Mouse (Mus musculus) B cell, adult 62 days (primary cell): ENCODE measurements around the gene Olfr1062. TPM values are rescaled to one million over a fixed set of nuclear protein-coding genes. Genes with fewer than 3 reads are reported as not detected.

ENCODE experiments used
- total RNA-seq: library from RNA; stranded (reverse); gene quantifications from 4 replicates; pipeline ENCODE4 v1.2.4, GENCODE M21; 2023

The Olfr1062 gene
- not detected in 4 replicates for total RNA-seq

DNA sequence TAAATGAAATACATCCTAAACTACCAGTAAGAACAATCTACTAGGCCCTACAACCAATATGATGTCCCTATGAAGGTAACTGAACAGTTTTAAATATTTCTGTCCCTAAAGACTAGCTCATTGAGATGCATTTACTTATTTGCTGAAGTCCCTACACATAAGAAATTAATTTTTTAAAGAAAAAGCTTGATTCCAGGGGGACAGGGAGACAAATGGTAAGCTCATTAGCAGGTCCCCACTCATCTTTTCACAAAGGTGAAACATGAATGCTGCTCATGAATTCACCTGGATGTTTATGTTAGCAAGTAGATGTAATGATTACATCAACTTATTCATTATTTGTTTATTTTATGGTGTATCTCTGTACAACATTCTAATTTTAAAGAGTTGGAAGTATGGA lies at the start of gene Olfr1062:
Gene Olfr1062 (minus strand): TSS at position 101 of the 400 bp plus-strand sequence.

DNA sequence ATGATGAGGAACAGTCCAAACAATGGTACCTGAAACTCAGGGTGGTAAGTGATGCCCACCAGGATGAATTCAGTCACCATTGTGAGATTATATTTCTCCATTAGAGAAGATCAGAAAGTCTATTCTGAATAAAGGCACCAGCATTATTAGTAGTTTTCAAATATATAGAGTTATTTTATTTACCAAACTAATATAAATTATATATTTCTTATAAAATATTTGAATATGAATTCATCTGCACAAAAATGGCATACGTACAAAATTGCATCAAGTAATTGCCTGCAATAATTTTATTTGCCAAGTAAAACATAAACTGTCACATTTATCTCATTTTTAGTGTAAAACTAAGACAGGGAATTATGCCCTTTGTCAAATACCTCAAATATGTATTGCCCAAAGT lies 29.6 kb upstream of the Olfr1062 start, which contains the start of gene Olfr1066:
Gene Olfr1066 (minus strand): TSS at position 101 of the 400 bp plus-strand sequence.

DNA sequence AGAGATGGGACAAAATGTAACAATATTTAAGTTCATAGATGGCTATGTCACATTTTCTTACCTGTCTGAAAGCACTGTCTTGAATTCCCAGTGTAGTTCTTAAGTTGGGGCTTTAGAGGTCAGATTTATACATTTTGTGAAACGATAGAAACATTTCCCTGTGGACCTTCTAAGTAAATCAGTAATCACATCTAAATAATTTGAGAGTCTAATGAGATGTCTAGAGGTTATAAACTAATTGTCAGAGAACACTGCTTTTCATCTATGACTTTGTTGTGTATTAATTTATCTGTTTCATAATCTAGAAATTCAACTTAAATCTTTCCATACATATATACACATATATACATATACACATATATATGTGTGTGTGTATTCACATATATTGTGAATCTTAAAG lies 23.9 kb upstream of the Olfr1062 start, which contains the start of gene Olfr1065:
Gene Olfr1065 (minus strand): TSS at position 101 of the 400 bp plus-strand sequence.

DNA sequence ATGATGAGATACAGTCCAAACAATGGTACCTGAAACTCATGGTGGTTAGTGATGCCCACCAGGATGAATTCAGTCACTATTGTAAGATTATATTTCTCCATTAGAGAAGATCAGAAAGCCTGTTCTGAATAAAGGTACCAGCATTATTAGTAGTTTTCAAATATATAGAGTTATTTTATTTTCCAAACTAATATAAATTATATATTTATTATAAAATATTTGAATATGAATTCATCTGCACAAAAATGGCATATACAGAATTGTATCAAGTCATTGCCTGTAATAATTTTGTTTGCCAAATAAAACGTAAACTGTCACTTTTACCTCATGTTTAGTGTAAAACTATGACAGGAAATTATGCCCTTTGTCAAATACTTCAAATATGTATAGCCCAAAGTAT lies 12.6 kb downstream of the Olfr1062 start, which contains the start of gene Olfr1061:
Gene Olfr1061 (minus strand): TSS at position 101 of the 400 bp plus-strand sequence.

DNA sequence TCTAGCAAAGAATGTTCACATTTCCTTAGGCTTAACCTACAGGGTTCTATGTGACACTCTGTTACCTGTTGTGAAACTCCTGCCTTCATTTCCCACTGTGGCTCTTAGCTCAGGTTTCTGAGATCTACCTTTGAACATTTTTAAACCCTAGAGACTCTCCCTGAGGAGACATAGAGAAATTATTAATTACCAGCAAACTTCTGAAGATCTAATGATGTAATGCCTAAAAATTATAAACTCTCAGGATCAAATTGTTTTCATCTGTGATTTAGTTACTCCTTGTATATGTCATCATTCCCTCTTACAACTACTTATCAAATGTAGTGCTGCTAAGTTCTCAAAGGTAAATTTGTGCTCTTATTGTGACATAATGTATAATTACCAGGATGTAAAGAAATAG lies 38.1 kb downstream of the Olfr1062 start, which contains the start of gene Olfr1058:
Gene Olfr1058 (minus strand): TSS at position 101 of the 400 bp plus-strand sequence.

DNA sequence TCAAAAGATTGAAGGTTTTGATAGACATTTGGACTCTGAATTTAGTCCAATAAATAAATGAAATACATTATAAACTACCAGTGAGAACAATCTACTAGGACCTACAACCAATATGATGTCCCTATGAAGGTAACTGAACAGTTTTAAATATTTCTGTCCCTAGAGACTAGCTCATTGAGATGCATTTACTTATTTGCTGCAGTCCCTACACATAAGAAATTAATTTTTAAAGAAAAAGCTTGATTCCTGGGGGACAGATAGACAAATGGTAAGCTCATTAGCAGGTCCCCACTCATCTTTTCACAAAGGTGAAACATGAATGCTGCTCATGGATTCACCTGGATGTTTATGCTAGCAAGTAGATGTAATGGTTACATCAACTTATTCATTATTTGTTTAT lies 48.3 kb downstream of the Olfr1062 start, which contains the start of gene Olfr1057:
Gene Olfr1057 (minus strand): TSS at position 101 of the 400 bp plus-strand sequence.

Other genes with a start within 250 kb of the Olfr1062 start
- gene Olfr1044, start 248.9 kb downstream of the Olfr1062 start, total RNA-seq = not detected in 4 replicates
- gene Olfr52, start 241.1 kb downstream of the Olfr1062 start, total RNA-seq = not detected in 4 replicates
- gene Olfr1045, start 223.7 kb downstream of the Olfr1062 start, total RNA-seq = not detected in 4 replicates
- gene Olfr1046, start 207.4 kb downstream of the Olfr1062 start, total RNA-seq = not detected in 4 replicates
- not detected in 4 replicates for gene Olfr1047, start 195.3 kb downstream of the Olfr1062 start, total RNA-seq
- gene Olfr1048, start 186.5 kb downstream of the Olfr1062 start, total RNA-seq = not detected in 4 replicates
- not detected in 4 replicates for gene Olfr1049, start 168.4 kb downstream of the Olfr1062 start, total RNA-seq
- gene Olfr1051, start 147.7 kb downstream of the Olfr1062 start, total RNA-seq = not detected in 4 replicates
- gene Olfr1052, start 134.3 kb downstream of the Olfr1062 start, total RNA-seq = not detected in 4 replicates
- not detected in 4 replicates for gene Olfr1053, start 111.5 kb downstream of the Olfr1062 start, total RNA-seq
- gene Olfr1054, start 91.3 kb downstream of the Olfr1062 start, total RNA-seq = not detected in 4 replicates
- not detected in 4 replicates for gene Olfr1055, start 76.5 kb downstream of the Olfr1062 start, total RNA-seq
- gene Olfr1056, start 64.3 kb downstream of the Olfr1062 start, total RNA-seq = not detected in 4 replicates
- not detected in 4 replicates for gene Olfr1057, start 48.4 kb downstream of the Olfr1062 start, total RNA-seq
- gene Olfr1058, start 38.2 kb downstream of the Olfr1062 start, total RNA-seq = not detected in 4 replicates
- gene Olfr1061, start 12.7 kb downstream of the Olfr1062 start, total RNA-seq = not detected in 4 replicates
- gene Olfr1065, start 23.8 kb upstream of the Olfr1062 start, total RNA-seq = not detected in 4 replicates
- gene Olfr1066, start 29.5 kb upstream of the Olfr1062 start, total RNA-seq = not detected in 4 replicates
- gene Olfr228, start 60.6 kb upstream of the Olfr1062 start, total RNA-seq = not detected in 4 replicates
- not detected in 4 replicates for gene Olfr1076, start 81.7 kb upstream of the Olfr1062 start, total RNA-seq
- gene Olfr1079, start 115.7 kb upstream of the Olfr1062 start, total RNA-seq = not detected in 4 replicates
- gene Olfr1080, start 131.5 kb upstream of the Olfr1062 start, total RNA-seq = not detected in 4 replicates
- not detected in 4 replicates for gene Olfr1082, start 172.2 kb upstream of the Olfr1062 start, total RNA-seq
- gene Olfr1084, start 213.0 kb upstream of the Olfr1062 start, total RNA-seq = not detected in 4 replicates
- not detected in 4 replicates for gene Olfr1085, start 235.3 kb upstream of the Olfr1062 start, total RNA-seq